Mouse (Mus musculus) lung, postnatal 0 days (tissue): Measurements from ENCODE around the gene Vps37b.

ENCODE experiments used
- CTCF ChIP-seq: IDR thresholded peaks from 2 replicates; pipeline ENCODE4 v1.5.1; 2016; ENCODE audit warnings: antibody characterized with exemption, mild to moderate bottlenecking
- EP300 ChIP-seq: IDR thresholded peaks from 2 replicates; pipeline ENCODE4 v1.6.1; 2016; ENCODE audit warnings: antibody characterized with exemption, mild to moderate bottlenecking, control low read depth

DNA sequence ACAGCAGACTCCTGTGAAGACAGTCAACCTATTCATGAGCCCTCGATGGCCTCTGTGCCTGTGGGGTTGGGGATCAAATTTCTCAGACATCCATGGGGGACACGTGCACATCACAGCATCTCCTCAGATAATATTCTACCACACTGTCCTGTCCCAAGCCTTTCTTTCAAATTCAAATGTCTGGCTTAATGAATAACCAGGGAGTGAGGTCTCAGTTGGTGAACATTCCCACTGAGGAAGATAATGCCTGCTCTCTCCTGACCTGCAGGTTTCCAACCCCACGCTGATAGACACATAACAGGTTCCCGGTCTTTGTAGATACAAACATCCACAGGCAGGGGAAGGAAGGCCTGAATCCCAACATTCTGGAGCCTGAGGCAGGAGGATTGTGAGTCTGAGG, 24.9 kb upstream of the Vps37b start:
- no peak for TF ChIP-seq CTCF
- TF ChIP-seq EP300 = no peak
